Mouse (Mus musculus): ENCODE measurements around the gene Lactbl1. TPM values are rescaled to one million over a fixed set of nuclear protein-coding genes. Genes with fewer than 3 reads are reported as not detected.

Lactbl1 gene
- polyA plus RNA-seq, 1 experiment from 2014 or later, result not detected

DNA sequence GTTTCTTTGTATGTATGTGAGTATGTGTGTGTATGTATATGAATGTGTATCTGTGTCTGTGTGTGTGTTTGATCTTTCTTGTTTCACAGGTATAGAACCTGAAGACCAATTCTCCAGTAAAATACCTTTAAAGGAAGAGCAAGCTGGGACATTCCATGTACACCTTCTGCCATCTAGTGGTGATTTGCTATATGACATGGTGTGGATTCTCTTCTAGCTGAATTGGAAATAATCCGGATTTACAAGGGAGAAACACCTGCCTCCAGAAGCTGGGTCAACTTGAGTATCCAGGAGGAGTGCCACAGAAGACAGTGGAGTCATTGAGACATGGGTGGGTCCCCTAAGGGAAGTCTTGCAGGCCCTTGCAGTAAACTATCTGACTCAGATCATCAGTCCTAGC lies 1.1 kb upstream of the Lactbl1 start:
- Histone ChIP-seq H3K9ac (ENCODE audit: low read length) (no peak overlapping the region), H3K9me3 (ENCODE audit: control insufficient read depth, low read length) (no peaks in the 10 kb centered on the region), H3K4me2 (ENCODE audit: low read length) (no peak overlapping the region), H3K27me3 (replicated peaks; ENCODE audit: control insufficient read depth, insufficient read depth, low read length) (no peaks in the 10 kb centered on the region), H3K27ac (ENCODE audit: low read depth) (no peak overlapping the region), H3K4me1 (replicated peaks; ENCODE audit: control insufficient read depth, insufficient read depth, low read length) (no peaks in the 10 kb centered on the region), H3K36me3 (ENCODE audit: control insufficient read depth, insufficient read depth, low read length) (no peaks in the 10 kb centered on the region), H3K4me3 (ENCODE audit: low read depth, low read length) (no peak overlapping the region)
- WGBS, result 0% methylated on average over 1 of the region's 1 CpGs
- DNase-seq (ENCODE audit: low spot score) (peak; percentile 69), ATAC-seq (replicated peaks; ENCODE audit: low FRiP score, low TSS enrichment, low read depth) (0 out of 2 replicates have a peak, but pooled peaks have one; percentile 29)

DNA sequence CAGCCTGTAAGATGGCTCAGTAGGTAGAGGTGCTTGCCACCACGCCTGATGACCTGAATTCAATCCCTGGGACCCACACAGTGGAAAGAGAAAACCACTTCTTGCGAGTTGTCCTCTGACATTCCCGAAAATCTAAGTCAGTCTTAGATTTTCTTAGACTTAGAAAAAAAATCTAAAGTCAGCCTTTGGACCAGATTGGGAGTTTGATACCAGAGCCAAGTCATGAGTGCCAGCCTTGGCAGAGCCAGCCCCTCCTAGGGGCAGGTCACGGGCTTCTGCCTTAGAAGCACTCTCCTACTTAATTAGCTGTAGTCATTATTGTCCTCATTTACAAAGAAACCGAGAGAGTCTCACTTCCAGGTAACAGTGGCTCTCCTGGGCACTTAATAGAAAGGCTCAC lies 465 bp upstream of the Lactbl1 start:
- Histone ChIP-seq H3K9ac (ENCODE audit: low read length) (no peak overlapping the region), H3K4me1 (replicated peaks; ENCODE audit: control insufficient read depth, insufficient read depth, low read length) (no peaks in the 10 kb centered on the region), H3K36me3 (ENCODE audit: control insufficient read depth, insufficient read depth, low read length) (no peaks in the 10 kb centered on the region), H3K9me3 (ENCODE audit: control insufficient read depth, low read length) (no peaks in the 10 kb centered on the region), H3K27me3 (replicated peaks; ENCODE audit: control insufficient read depth, insufficient read depth, low read length) (no peaks in the 10 kb centered on the region), H3K4me2 (ENCODE audit: low read length) (no peak overlapping the region), H3K4me3 (ENCODE audit: low read depth, low read length) (no peak overlapping the region), H3K27ac (ENCODE audit: low read depth) (no peak overlapping the region)
- DNase-seq (ENCODE audit: low spot score), result no peak
- ATAC-seq (replicated peaks; ENCODE audit: low FRiP score, low TSS enrichment, low read depth), result no peak
- WGBS, result 64% methylated on average over 5 of the region's 5 CpGs

DNA sequence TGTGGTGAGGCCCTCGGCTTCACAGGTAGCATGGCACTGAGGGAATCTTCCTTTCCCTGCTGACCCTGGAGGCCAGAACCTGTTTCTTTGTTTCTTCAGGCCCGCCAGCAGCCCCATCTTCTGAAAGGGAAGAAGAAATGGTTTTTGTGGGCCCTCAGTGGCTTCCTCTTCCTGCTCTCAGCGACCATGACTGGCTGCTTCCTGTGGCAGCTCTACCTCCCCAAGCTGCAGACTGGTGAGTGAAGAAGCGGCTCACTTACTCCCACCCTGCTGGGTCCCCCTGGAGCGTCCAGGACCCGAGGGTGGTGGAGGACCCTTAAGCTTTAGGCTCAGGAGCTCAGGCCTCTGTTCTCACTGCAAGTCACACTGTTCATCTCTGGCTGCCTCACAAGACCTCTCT lies 4.2 kb downstream of the Lactbl1 start:
- Histone ChIP-seq H3K9ac (ENCODE audit: low read length) (no peak overlapping the region), H3K27me3 (replicated peaks; ENCODE audit: control insufficient read depth, insufficient read depth, low read length) (no peaks in the 10 kb centered on the region), H3K4me2 (ENCODE audit: low read length) (no peak overlapping the region), H3K4me3 (ENCODE audit: low read depth, low read length) (no peak overlapping the region), H3K4me1 (replicated peaks; ENCODE audit: control insufficient read depth, insufficient read depth, low read length) (no peaks in the 10 kb centered on the region), H3K27ac (ENCODE audit: low read depth) (no peak overlapping the region), H3K36me3 (ENCODE audit: control insufficient read depth, insufficient read depth, low read length) (no peaks in the 10 kb centered on the region), H3K9me3 (ENCODE audit: control insufficient read depth, low read length) (no peaks in the 10 kb centered on the region)
- no peak for ATAC-seq (replicated peaks; ENCODE audit: low FRiP score, low TSS enrichment, low read depth)
- no peak for DNase-seq (ENCODE audit: low spot score)
- 70% methylated on average over 6 of the region's 6 CpGs for WGBS

DNA sequence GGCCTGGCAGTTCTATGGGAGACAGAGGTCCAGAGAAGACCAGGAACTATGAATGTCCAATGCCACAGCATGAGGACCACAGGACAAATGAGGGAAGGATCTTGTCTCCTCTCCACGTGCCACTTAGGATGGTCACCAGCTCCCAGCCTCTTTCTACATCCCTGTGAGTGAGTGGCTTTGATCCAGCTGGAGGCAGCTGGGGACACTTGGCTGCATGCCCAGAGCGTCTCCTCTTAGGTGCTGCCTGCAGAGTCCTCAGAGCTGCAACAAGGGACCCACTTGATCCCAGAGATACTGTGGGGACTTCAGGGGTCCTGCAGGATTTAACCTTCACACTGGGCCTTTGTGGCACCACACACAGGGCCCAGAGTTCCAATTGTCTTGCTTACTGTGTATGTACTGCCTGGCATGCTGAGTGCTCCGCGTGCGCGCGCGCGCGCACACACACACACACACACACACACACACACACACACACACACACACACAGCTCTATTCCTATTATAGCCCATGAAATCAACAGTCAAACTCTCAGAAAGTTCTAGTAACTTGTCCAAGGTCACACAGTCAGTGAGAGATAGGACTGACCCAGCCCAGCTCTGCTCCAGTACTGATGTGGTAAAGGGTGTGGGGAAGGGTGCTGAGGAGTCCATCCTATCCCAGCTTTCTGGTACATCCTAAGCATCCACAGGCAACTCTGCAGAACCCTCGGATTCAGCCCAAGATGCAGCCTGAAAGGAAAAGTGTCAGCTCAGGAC lies 9.0 kb downstream of the Lactbl1 start:
- Histone ChIP-seq H3K4me1 (replicated peaks; ENCODE audit: control insufficient read depth, insufficient read depth, low read length) (no peaks in the 10 kb centered on the region), H3K4me2 (ENCODE audit: low read length) (no peak overlapping the region), H3K27ac (ENCODE audit: low read depth) (no peak overlapping the region), H3K9ac (ENCODE audit: low read length) (no peak overlapping the region), H3K9me3 (ENCODE audit: control insufficient read depth, low read length) (no peaks in the 10 kb centered on the region), H3K27me3 (replicated peaks; ENCODE audit: control insufficient read depth, insufficient read depth, low read length) (peaks cover 2% of the 10 kb centered on the region), H3K4me3 (ENCODE audit: low read depth, low read length) (no peak overlapping the region), H3K36me3 (ENCODE audit: control insufficient read depth, insufficient read depth, low read length) (no peaks in the 10 kb centered on the region)
- no peak for DNase-seq (ENCODE audit: low spot score)
- no peak for ATAC-seq (replicated peaks; ENCODE audit: low FRiP score, low TSS enrichment, low read depth)
- WGBS, result 81% methylated on average over 11 of the region's 11 CpGs

DNA sequence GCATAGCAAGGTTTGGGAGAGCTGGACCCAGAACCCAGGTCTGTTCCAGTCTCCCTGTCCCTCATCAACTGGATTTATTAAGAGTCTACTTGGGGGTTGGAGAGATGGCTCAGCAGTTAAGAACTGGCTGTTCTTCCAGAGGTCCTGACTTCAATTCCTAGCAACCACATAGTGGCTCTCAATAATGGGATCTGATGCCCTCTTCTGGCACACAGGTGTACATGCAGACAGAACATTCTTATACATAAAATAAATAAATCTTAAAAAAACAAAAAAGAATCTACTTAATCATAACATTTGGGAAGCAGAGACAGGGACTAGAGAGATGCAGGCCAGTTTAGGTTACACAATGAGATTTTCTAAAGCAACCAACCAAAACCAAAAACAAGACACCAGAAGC lies 13.6 kb downstream of the Lactbl1 start:
- H3K4me1 ChIP-seq (replicated peaks; ENCODE audit: control insufficient read depth, insufficient read depth, low read length), result peaks cover 11% of the 10 kb centered on the region; the same call in 1 of the 2 replicates
- ATAC-seq (replicated peaks; ENCODE audit: low FRiP score, low TSS enrichment, low read depth) (no peak), DNase-seq (ENCODE audit: low spot score) (no peak)
- peaks cover 27% of the 10 kb centered on the region for H3K27me3 ChIP-seq (replicated peaks; ENCODE audit: control insufficient read depth, insufficient read depth, low read length)
- H3K9me3 ChIP-seq (ENCODE audit: control insufficient read depth, low read length), result no peaks in the 10 kb centered on the region
- no peak overlapping the region for H3K27ac ChIP-seq (ENCODE audit: low read depth)
- no peak overlapping the region for H3K4me2 ChIP-seq (ENCODE audit: low read length)
- H3K4me3 ChIP-seq (ENCODE audit: low read depth, low read length), result no peak overlapping the region
- H3K9ac ChIP-seq (ENCODE audit: low read length), result no peak overlapping the region
- no peaks in the 10 kb centered on the region for H3K36me3 ChIP-seq (ENCODE audit: control insufficient read depth, insufficient read depth, low read length)

DNA sequence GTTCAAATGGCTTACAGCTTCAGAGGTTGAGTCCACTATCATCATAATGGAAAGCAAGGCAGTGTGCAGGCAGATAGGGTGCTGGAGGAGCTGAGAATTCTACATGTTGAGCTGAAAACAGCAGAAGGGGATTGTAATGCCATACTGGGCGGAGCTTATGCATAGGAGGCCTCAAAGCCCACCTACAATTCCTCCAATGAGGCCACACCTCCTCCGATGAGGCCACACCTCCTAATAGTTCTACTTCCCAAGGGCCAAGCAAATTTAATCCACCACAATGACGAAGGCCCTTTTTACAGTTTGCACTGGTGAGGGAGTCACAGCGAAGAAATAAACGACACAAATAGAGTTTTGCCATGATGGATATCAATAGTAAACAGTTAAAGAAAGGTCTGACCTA lies 14.1 kb downstream of the Lactbl1 start:
- ATAC-seq (replicated peaks; ENCODE audit: low FRiP score, low TSS enrichment, low read depth) (no peak), DNase-seq (ENCODE audit: low spot score) (no peak)
- H3K36me3 ChIP-seq (ENCODE audit: control insufficient read depth, insufficient read depth, low read length), result no peaks in the 10 kb centered on the region
- H3K9me3 ChIP-seq (ENCODE audit: control insufficient read depth, low read length), result no peaks in the 10 kb centered on the region
- peaks cover 27% of the 10 kb centered on the region for H3K27me3 ChIP-seq (replicated peaks; ENCODE audit: control insufficient read depth, insufficient read depth, low read length)
- H3K4me1 ChIP-seq (replicated peaks; ENCODE audit: control insufficient read depth, insufficient read depth, low read length), result peaks cover 11% of the 10 kb centered on the region; the same call in 1 of the 2 replicates
- no peak overlapping the region for H3K27ac ChIP-seq (ENCODE audit: low read depth)
- 58% methylated on average over 5 of the region's 5 CpGs for WGBS
- H3K4me3 ChIP-seq (ENCODE audit: low read depth, low read length), result no peak overlapping the region
- no peak overlapping the region for H3K9ac ChIP-seq (ENCODE audit: low read length)
- no peak overlapping the region for H3K4me2 ChIP-seq (ENCODE audit: low read length)

DNA sequence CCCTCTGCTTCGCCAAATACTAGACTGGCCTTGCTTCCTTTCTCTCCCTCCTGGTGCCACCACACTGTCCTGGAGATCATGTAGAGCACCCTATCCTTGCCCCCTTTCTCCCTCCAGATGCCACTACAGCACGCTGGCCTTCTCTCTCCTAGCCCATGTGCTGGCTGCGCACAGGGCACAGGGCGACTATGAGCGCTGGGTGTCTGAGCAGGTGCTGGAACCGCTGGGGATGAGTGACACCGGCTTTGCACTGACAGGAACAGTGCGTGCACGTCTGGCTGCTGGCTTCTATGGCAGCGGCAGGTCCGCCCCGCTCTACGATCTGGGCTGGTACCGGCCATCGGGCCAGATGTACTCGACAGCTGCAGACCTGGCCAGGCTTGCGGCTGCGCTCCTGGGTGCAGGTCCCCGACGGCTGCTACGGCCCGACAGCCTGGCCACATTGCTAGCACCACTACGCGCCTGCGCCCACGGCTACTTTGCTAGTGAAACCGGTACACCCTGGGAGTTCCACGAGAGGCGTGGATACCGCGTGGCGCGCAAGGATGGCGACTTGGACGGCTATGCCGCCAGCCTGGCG lies 14.7 kb downstream of the Lactbl1 start:
- H3K4me2 ChIP-seq (ENCODE audit: low read length), result peak overlapping the region; percentile 98
- H3K9me3 ChIP-seq (ENCODE audit: control insufficient read depth, low read length), result no peaks in the 10 kb centered on the region
- H3K9ac ChIP-seq (ENCODE audit: low read length), result peak overlapping the region; percentile 57
- peaks cover 11% of the 10 kb centered on the region; the same call in 1 of the 2 replicates for H3K4me1 ChIP-seq (replicated peaks; ENCODE audit: control insufficient read depth, insufficient read depth, low read length)
- ATAC-seq (replicated peaks; ENCODE audit: low FRiP score, low TSS enrichment, low read depth), result no peak
- H3K4me3 ChIP-seq (ENCODE audit: low read depth, low read length), result peak overlapping the region; percentile 53
- H3K36me3 ChIP-seq (ENCODE audit: control insufficient read depth, insufficient read depth, low read length), result no peaks in the 10 kb centered on the region
- H3K27ac ChIP-seq (ENCODE audit: low read depth), result no peak overlapping the region
- WGBS, result 18% methylated on average over 37 of the region's 37 CpGs
- peaks cover 27% of the 10 kb centered on the region for H3K27me3 ChIP-seq (replicated peaks; ENCODE audit: control insufficient read depth, insufficient read depth, low read length)
- peak; percentile 70 for DNase-seq (ENCODE audit: low spot score)

DNA sequence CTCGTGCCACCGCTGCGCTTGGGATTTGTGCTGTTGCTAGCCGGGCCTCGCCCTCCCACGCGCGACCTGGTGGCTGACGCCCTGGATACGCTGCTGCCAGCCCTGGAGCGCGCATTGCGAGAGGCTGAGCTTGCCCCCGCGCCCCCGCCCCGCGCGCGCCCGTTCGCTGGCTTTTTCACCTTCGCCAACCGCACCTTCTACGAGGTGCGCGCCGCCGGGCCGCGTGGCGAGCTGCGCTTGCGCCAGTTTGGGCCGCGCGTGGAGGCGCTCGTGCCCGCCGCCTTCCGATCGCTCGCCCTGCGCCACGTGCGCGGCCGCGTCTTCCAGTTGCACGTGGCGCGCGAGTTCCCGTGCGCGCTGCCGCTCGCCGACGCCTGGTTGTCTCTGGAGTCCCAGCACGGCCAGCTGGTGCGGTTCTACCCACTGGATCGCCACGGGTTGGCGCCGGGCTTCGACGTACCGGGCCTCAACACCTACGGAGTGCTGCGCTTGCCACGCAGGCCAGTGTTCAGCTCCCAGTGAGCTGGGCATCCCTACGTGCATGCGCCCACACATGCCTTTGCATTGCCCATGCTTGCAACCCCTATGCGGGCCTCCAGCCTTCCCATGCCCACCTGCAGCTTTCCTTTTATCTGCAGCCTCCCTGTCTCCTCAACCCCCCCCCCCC lies 15.3 kb downstream of the Lactbl1 start:
- peaks cover 27% of the 10 kb centered on the region for H3K27me3 ChIP-seq (replicated peaks; ENCODE audit: control insufficient read depth, insufficient read depth, low read length)
- peak overlapping the region; percentile 98 for H3K4me2 ChIP-seq (ENCODE audit: low read length)
- H3K4me3 ChIP-seq (ENCODE audit: low read depth, low read length), result peak overlapping the region; percentile 53
- no peak overlapping the region for H3K27ac ChIP-seq (ENCODE audit: low read depth)
- H3K9me3 ChIP-seq (ENCODE audit: control insufficient read depth, low read length), result no peaks in the 10 kb centered on the region
- ATAC-seq (replicated peaks; ENCODE audit: low FRiP score, low TSS enrichment, low read depth) (peak; percentile 41; the same call in 1 of the 2 replicates), DNase-seq (ENCODE audit: low spot score) (peak; percentile 73)
- peaks cover 11% of the 10 kb centered on the region; the same call in 1 of the 2 replicates for H3K4me1 ChIP-seq (replicated peaks; ENCODE audit: control insufficient read depth, insufficient read depth, low read length)
- WGBS, result 3% methylated on average over 76 of the region's 76 CpGs
- no peaks in the 10 kb centered on the region for H3K36me3 ChIP-seq (ENCODE audit: control insufficient read depth, insufficient read depth, low read length)
- peak overlapping the region; percentile 57 for H3K9ac ChIP-seq (ENCODE audit: low read length)

Data from intestine, embryonic 14.5 days (tissue).